Mouse (Mus musculus): ENCODE data around the gene Dlg2. TPM values are rescaled to one million over a fixed set of nuclear protein-coding genes. Genes with fewer than 3 reads are reported as not detected.

Dlg2 gene
- total RNA-seq, 2 experiments from 2014 or later: 277 to 316 TPM

GRCm38 (mm10) chr7:92363386-92363785 is 1886.9 kb downstream of the Dlg2 start:
- intact Hi-C loops (cut with DNase I): no loop called here
- DNase-seq (ENCODE audit: low spot score in 2 of 2): no peak

- no peak for DNase-seq (ENCODE audit: low spot score in 2 of 2)
- intact Hi-C loops (cut with DNase I): no loop called here
These were observed 1887.3 kb downstream of the Dlg2 start for GRCm38 (mm10) chr7:92363800-92364199.

GRCm38 (mm10) chr7:92367111-92367510 is 1890.6 kb downstream of the Dlg2 start:
- DNase-seq (ENCODE audit: low spot score in 2 of 2): peak; percentile 30 to 33
- intact Hi-C loops (cut with DNase I): no loop called here

GRCm38 (mm10) chr7:92370521-92370920 is 1894.0 kb downstream of the Dlg2 start:
- DNase-seq (ENCODE audit: low spot score in 2 of 2): no peak
- intact Hi-C loops (cut with DNase I): no loop called here

GRCm38 (mm10) chr7:92371638-92372037 is 1895.2 kb downstream of the Dlg2 start:
- DNase-seq (ENCODE audit: low spot score in 2 of 2): no peak

GRCm38 (mm10) chr7:92373863-92374357 is 1897.4 kb downstream of the Dlg2 start:
- intact Hi-C loops (cut with DNase I): no loop called here
- no peak for DNase-seq (ENCODE audit: low spot score in 2 of 2)

More at GRCm38 (mm10) chr7:92371638-92372037, 1895.2 kb downstream of the Dlg2 start:
- intact Hi-C loops (cut with DNase I): no loop called here

GRCm38 (mm10) chr7:92383913-92384484 is 1907.5 kb downstream of the Dlg2 start:
- intact Hi-C loops (cut with DNase I): no loop called here

GRCm38 (mm10) chr7:92392052-92392640 is 1915.7 kb downstream of the Dlg2 start:
- intact Hi-C loops (cut with DNase I): no loop called here
- no peak for DNase-seq (ENCODE audit: low spot score in 2 of 2)

More at GRCm38 (mm10) chr7:92383913-92384484, 1907.5 kb downstream of the Dlg2 start:
- no peak for DNase-seq (ENCODE audit: low spot score in 2 of 2)

- no peak for DNase-seq (ENCODE audit: low spot score in 2 of 2)
- intact Hi-C loops (cut with DNase I): no loop called here
These were observed 1920.3 kb downstream of the Dlg2 start for GRCm38 (mm10) chr7:92396783-92397182.

GRCm38 (mm10) chr7:92398841-92399240 is 1922.4 kb downstream of the Dlg2 start:
- intact Hi-C loops (cut with DNase I): no loop called here
- DNase-seq (ENCODE audit: low spot score in 2 of 2): no peak

GRCm38 (mm10) chr7:92400551-92400950 is 1924.1 kb downstream of the Dlg2 start:
- DNase-seq (ENCODE audit: low spot score in 2 of 2): no peak
- intact Hi-C loops (cut with DNase I): no loop called here

GRCm38 (mm10) chr7:92401001-92401688 is 1924.7 kb downstream of the Dlg2 start:
- intact Hi-C loops (cut with DNase I): no loop called here
- no peak for DNase-seq (ENCODE audit: low spot score in 2 of 2)

GRCm38 (mm10) chr7:92408479-92408878 is 1932.0 kb downstream of the Dlg2 start:
- DNase-seq (ENCODE audit: low spot score in 2 of 2): no peak
- intact Hi-C loops (cut with DNase I): no loop called here

GRCm38 (mm10) chr7:92420474-92420873 is 1944.0 kb downstream of the Dlg2 start:
- intact Hi-C loops (cut with DNase I): no loop called here
- no peak for DNase-seq (ENCODE audit: low spot score in 2 of 2)

- intact Hi-C loops (cut with DNase I): no loop called here
- no peak for DNase-seq (ENCODE audit: low spot score in 2 of 2)
These were observed 1946.5 kb downstream of the Dlg2 start for GRCm38 (mm10) chr7:92423017-92423416.

GRCm38 (mm10) chr7:92424703-92425102 is 1948.2 kb downstream of the Dlg2 start:
- no peak for DNase-seq (ENCODE audit: low spot score in 2 of 2)
- intact Hi-C loops (cut with DNase I): no loop called here

- intact Hi-C loops (cut with DNase I): no loop called here
- no peak for DNase-seq (ENCODE audit: low spot score in 2 of 2)
These were observed 1950.8 kb downstream of the Dlg2 start for GRCm38 (mm10) chr7:92427280-92427679.

- no peak for DNase-seq (ENCODE audit: low spot score in 2 of 2)
- intact Hi-C loops (cut with DNase I): no loop called here
These were observed 1952.2 kb downstream of the Dlg2 start for GRCm38 (mm10) chr7:92428629-92429028.

- intact Hi-C loops (cut with DNase I): no loop called here
- no peak for DNase-seq (ENCODE audit: low spot score in 2 of 2)
These were observed 1953.8 kb downstream of the Dlg2 start for GRCm38 (mm10) chr7:92430254-92430653.

- DNase-seq (ENCODE audit: low spot score in 2 of 2): no peak
- intact Hi-C loops (cut with DNase I): no loop called here
These were observed 1960.7 kb downstream of the Dlg2 start for GRCm38 (mm10) chr7:92437168-92437567.

All from left cerebral cortex, postnatal 36 days (tissue).